Mouse (Mus musculus) liver, embryonic 13.5 days (tissue): ENCODE measurements around the gene Il7r. TPM values are rescaled to one million over a fixed set of nuclear protein-coding genes. Genes with fewer than 3 reads are reported as not detected.
A peak's percentile ranks its signal among the peaks of the same experiment; 100 is the strongest.

ENCODE experiments used
- ATAC-seq: fragments of 200-750 bp; cut with Nextera tagmentation; 2 replicates; pipeline ENCODE4 v1.8.0; 2017; ENCODE audit warnings: low read depth, mild to moderate bottlenecking, moderate number of reproducible peaks, moderate library complexity
- DNase-seq: peaks from one replicate; pipeline ENCODE4 v3.0.0; 2022
- H3K27ac ChIP-seq: fragments of 300-500 bp; sonication (generic); 2 replicates; pipeline ENCODE4 v1.5.1; 2015; ENCODE audit warnings: moderate library complexity, mild to moderate bottlenecking, inconsistent platforms
- H3K27me3 ChIP-seq: fragments of 300-500 bp; sonication (generic); 2 replicates; pipeline ENCODE4 v1.6.1; 2015; ENCODE audit warnings: mild to moderate bottlenecking, inconsistent platforms
- H3K36me3 ChIP-seq: fragments of 300-500 bp; sonication (generic); 2 replicates; pipeline ENCODE4 v1.6.1; 2015; ENCODE audit warnings: mild to moderate bottlenecking, inconsistent platforms
- H3K4me1 ChIP-seq: fragments of 300-500 bp; sonication (generic); replicated peaks from 2 replicates; pipeline ENCODE4 v1.6.1; 2015; ENCODE audit warnings: inconsistent platforms
- H3K4me2 ChIP-seq: fragments of 300-500 bp; sonication (generic); 2 replicates; pipeline ENCODE4 v1.6.1; 2015; ENCODE audit warnings: inconsistent platforms, mild to moderate bottlenecking, moderate library complexity
- H3K4me3 ChIP-seq: fragments of 300-500 bp; sonication (generic); replicated peaks from 2 replicates; pipeline ENCODE4 v1.5.1; 2015; ENCODE audit warnings: mild to moderate bottlenecking, inconsistent platforms
- H3K9ac ChIP-seq: fragments of 300-500 bp; sonication (generic); 2 replicates; pipeline ENCODE4 v1.6.1; 2015; ENCODE audit warnings: mild to moderate bottlenecking, inconsistent platforms
- H3K9me3 ChIP-seq: fragments of 300-500 bp; sonication (generic); replicated peaks from 2 replicates; pipeline ENCODE4 v1.6.1; 2016; ENCODE audit warnings: inconsistent platforms
- WGBS: fragments of 180-500 bp; shearing (Covaris S2); methylation state at CpG from one replicate; pipeline ENCODE4 v1.1.7; 2015; ENCODE audit not compliant: insufficient replicate concordance; 5-methylcytosine and 5-hydroxymethylcytosine counted together
- polyA plus RNA-seq: library from polyadenylated mRNA; unstranded; fragments of >200 nt; fragmentation: Nextera tagmentation; extraction: Ambion mirVana; gene quantifications from 2 replicates; pipeline ENCODE4 v1.2.1, GENCODE M21; 2015

Il7r gene
- polyA plus RNA-seq, 1 experiment from 2014 or later, result 0.22 TPM

- Histone ChIP-seq H3K9ac (peak overlapping the region; percentile 58), H3K9me3 (no peaks in the 10 kb centered on the region), H3K27me3 (no peaks in the 10 kb centered on the region), H3K27ac (peak overlapping the region; percentile 88), H3K4me2 (peak overlapping the region; percentile 52), H3K4me1 (peaks cover 48% of the 10 kb centered on the region), H3K4me3 (peak overlapping the region; percentile 38), H3K36me3 (no peaks in the 10 kb centered on the region)
- WGBS, result 22% methylated on average over 3 of the region's 3 CpGs
- peak; percentile 27; the same call in 1 of the 2 replicates for ATAC-seq
- no peak for DNase-seq
These were observed 57.8 kb downstream of the Il7r start for GRCm38 (mm10) chr15:9472167-9472566.

GRCm38 (mm10) chr15:9471053-9471685 is 58.8 kb downstream of the Il7r start:
- peak overlapping the region; percentile 16; the same call in 1 of the 2 replicates for H3K4me2 ChIP-seq
- H3K36me3 ChIP-seq, result no peaks in the 10 kb centered on the region
- no peaks in the 10 kb centered on the region for H3K27me3 ChIP-seq
- WGBS, result 76% methylated on average over 4 of the region's 4 CpGs
- no peaks in the 10 kb centered on the region for H3K9me3 ChIP-seq
- no peak overlapping the region for H3K4me3 ChIP-seq
- peak overlapping the region; percentile 15 for H3K9ac ChIP-seq
- H3K4me1 ChIP-seq, result peaks cover 55% of the 10 kb centered on the region
- H3K27ac ChIP-seq, result peak overlapping the region; percentile 69
- ATAC-seq (no peak), DNase-seq (no peak)

DNA sequence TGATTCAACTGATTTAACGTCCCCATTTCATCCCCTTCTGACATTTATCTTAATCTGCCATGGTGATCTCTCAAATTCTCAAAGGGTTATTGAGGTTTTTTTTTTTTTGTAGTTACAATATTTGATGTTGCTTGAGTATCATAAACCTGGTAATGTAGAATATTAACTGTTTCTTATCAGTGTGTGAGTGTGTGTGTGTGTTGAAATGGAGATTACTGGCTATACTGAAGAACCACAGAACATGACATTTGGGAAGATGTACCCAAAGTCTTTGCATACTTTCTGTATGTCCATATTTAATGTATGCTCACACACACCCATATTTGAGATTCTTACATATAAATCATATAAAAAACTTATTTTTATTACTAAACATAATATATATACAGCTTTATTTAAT is 65.9 kb downstream of the Il7r start:
- Histone ChIP-seq H3K9ac (peak overlapping the region; percentile 44), H3K4me2 (peak overlapping the region; percentile 52), H3K9me3 (no peaks in the 10 kb centered on the region), H3K27me3 (no peaks in the 10 kb centered on the region), H3K27ac (peak overlapping the region; percentile 80), H3K36me3 (no peaks in the 10 kb centered on the region), H3K4me3 (0 out of 2 replicates have a peak overlapping the region, but pooled peaks have one; percentile 5), H3K4me1 (peaks cover 32% of the 10 kb centered on the region)
- DNase-seq (no peak), ATAC-seq (peak; percentile 57)
- WGBS, result 6% methylated on average over 1 of the region's 1 CpGs

- H3K9ac ChIP-seq, result peak overlapping the region; percentile 44
- DNase-seq (peak; percentile 50), ATAC-seq (peak; percentile 98)
- H3K36me3 ChIP-seq, result no peaks in the 10 kb centered on the region
- H3K4me2 ChIP-seq, result peak overlapping the region; percentile 52
- peak overlapping the region; percentile 5 for H3K4me3 ChIP-seq
- H3K27ac ChIP-seq, result peak overlapping the region; percentile 80
- no peaks in the 10 kb centered on the region for H3K27me3 ChIP-seq
- peaks cover 30% of the 10 kb centered on the region for H3K4me1 ChIP-seq
- WGBS, result 13% methylated on average over 7 of the region's 7 CpGs
- H3K9me3 ChIP-seq, result no peaks in the 10 kb centered on the region
These were observed 66.4 kb downstream of the Il7r start for GRCm38 (mm10) chr15:9463521-9464027.

Other genes with a start within 250 kb of the Il7r start
- 0.47 and 0.54 TPM in 2 replicates for gene Ugt3a2, start 194.6 kb downstream of the Il7r start, polyA plus RNA-seq
- gene Capsl, start 94.1 kb downstream of the Il7r start, polyA plus RNA-seq, result 0.54 and 0.55 TPM in 2 replicates
- 0.07 and 0.12 TPM in 2 replicates for gene Spef2, start 218.7 kb upstream of the Il7r start, polyA plus RNA-seq